Mouse (Mus musculus) liver, embryonic 14.5 days (tissue): Measurements from ENCODE around the gene Dusp6. TPM values are rescaled to one million over a fixed set of nuclear protein-coding genes. Genes with fewer than 3 reads are reported as not detected.

Experiments
- ATAC-seq: fragments of 200-750 bp; cut with Nextera tagmentation; 2 replicates; pipeline ENCODE4 v1.8.0; 2017; ENCODE audit warnings: moderate number of reproducible peaks, mild to moderate bottlenecking, moderate library complexity; ENCODE audit not compliant: insufficient read depth
- DNase-seq, 3 experiments: peaks; one replicate each; pipeline ENCODE4 v3.0.0-alpha.2; 2012 to 2013; ENCODE audit warnings: low read depth in 3 of 3, low spot score in 3 of 3
- H3K27ac ChIP-seq: fragments of 300-500 bp; sonication (generic); 2 replicates; pipeline ENCODE4 v1.5.1; 2014; ENCODE audit warnings: moderate library complexity, mild to moderate bottlenecking, control low read depth, inconsistent platforms
- H3K27me3 ChIP-seq: fragments of 300-500 bp; sonication (generic); 2 replicates; pipeline ENCODE4 v1.6.1; 2014; ENCODE audit warnings: mild to moderate bottlenecking, low read length, moderate library complexity; ENCODE audit not compliant: control insufficient read depth, insufficient read depth
- H3K36me3 ChIP-seq: fragments of 300-500 bp; sonication (generic); replicated peaks from 2 replicates; pipeline ENCODE4 v1.6.1; 2014; ENCODE audit warnings: low read depth; ENCODE audit not compliant: control insufficient read depth, insufficient read depth
- H3K4me1 ChIP-seq, 2 experiments: fragments of 200-500 bp in 1 of 2; fragments of 300-500 bp in 1 of 2; sonication (generic) in 1 of 2; replicated peaks; 2 replicates each; pipeline ENCODE4 v1.6.1; 2012 to 2014; ENCODE audit warnings: antibody characterized with exemption in 1 of 2, inconsistent platforms in 1 of 2, low read length in 1 of 2; ENCODE audit not compliant: control insufficient read depth in 2 of 2, insufficient read depth in 2 of 2
- H3K4me2 ChIP-seq: fragments of 300-500 bp; sonication (generic); 2 replicates; pipeline ENCODE4 v1.6.1; 2014; ENCODE audit warnings: low read depth, mild to moderate bottlenecking, control low read depth, moderate library complexity
- H3K4me3 ChIP-seq, 2 experiments: fragments of 200-500 bp in 1 of 2; fragments of 300-500 bp in 1 of 2; sonication (generic) in 1 of 2; 2 replicates each; pipeline ENCODE4 v1.5.1; 2012 to 2014; ENCODE audit warnings: low read depth in 2 of 2, low read length in 2 of 2, mild to moderate bottlenecking in 2 of 2, control low read depth in 1 of 2, inconsistent platforms in 1 of 2, moderate library complexity in 1 of 2; ENCODE audit not compliant: insufficient read depth in 1 of 2
- H3K9ac ChIP-seq: fragments of 300-500 bp; sonication (generic); replicated peaks from 2 replicates; pipeline ENCODE4 v1.6.1; 2014; ENCODE audit warnings: mild to moderate bottlenecking, control low read depth, moderate library complexity
- H3K9me3 ChIP-seq: fragments of 300-500 bp; sonication (generic); 2 replicates; pipeline ENCODE4 v1.6.1; 2016; ENCODE audit warnings: low read length, mixed read lengths; ENCODE audit not compliant: control insufficient read depth
- CTCF ChIP-seq: IDR thresholded peaks from 2 replicates; pipeline ENCODE4 v1.5.1; 2016; ENCODE audit warnings: antibody characterized with exemption, low read depth, control low read depth
- EP300 ChIP-seq: IDR thresholded peaks from 2 replicates; pipeline ENCODE4 v1.6.1; 2016; ENCODE audit warnings: antibody characterized with exemption, low read depth
- WGBS: fragments of 180-500 bp; shearing (Covaris S2); extraction: QIAGEN DNeasy Blood & Tissue Kit; methylation state at CpG from one replicate; pipeline ENCODE4 v1.1.7; 2014; ENCODE audit not compliant: insufficient replicate concordance; 5-methylcytosine and 5-hydroxymethylcytosine counted together
- polyA plus RNA-seq, 2 experiments: library from polyadenylated mRNA; depleted of rRNA in 1 of 2; stranded (reverse) in 1 of 2; unstranded in 1 of 2; fragments of >200 nt; fragmentation: Nextera tagmentation in 1 of 2; extraction: Ambion mirVana in 1 of 2; gene quantifications; 2 replicates each; pipeline versions ENCODE4 v1.2.1 to v1.2.3; 2012 to 2014

Gene Dusp6
- polyA plus RNA-seq, 2 experiments = 8.3 to 9.5 TPM

- no peak overlapping the region for H3K4me3 ChIP-seq
- peaks cover 0 to 18% of the 10 kb centered on the region in 2 experiments; a peak in 3 of 4 replicates for H3K4me1 ChIP-seq
- H3K9ac ChIP-seq = no peak overlapping the region
- TF ChIP-seq CTCF (no peak), EP300 (no peak)
- DNase-seq (peak in 2 of 3 experiments; percentile 23 to 42), ATAC-seq (peak; percentile 66)
- peaks cover 4% of the 10 kb centered on the region for H3K27me3 ChIP-seq
- H3K9me3 ChIP-seq = no peaks in the 10 kb centered on the region
- H3K27ac ChIP-seq = no peak overlapping the region
- H3K4me2 ChIP-seq = peak overlapping the region; percentile 8; the same call in 1 of the 2 replicates
- no peaks in the 10 kb centered on the region for H3K36me3 ChIP-seq
- WGBS = 48% methylated on average over 7 of the region's 7 CpGs
Measured at GRCm38 (mm10) chr10:99232518-99233227, 30.4 kb upstream of the Dusp6 start.

- H3K4me2 ChIP-seq = peak overlapping the region; percentile 28; the same call in 1 of the 2 replicates
- peaks cover 2% of the 10 kb centered on the region for H3K27me3 ChIP-seq
- ATAC-seq (0 out of 2 replicates have a peak, but pooled peaks have one; percentile 24), DNase-seq (no peak)
- no peak for TF ChIP-seq EP300
- no peak for TF ChIP-seq CTCF
- H3K4me1 ChIP-seq = peaks cover 0 to 8% of the 10 kb centered on the region in 2 experiments; a peak in 1 of 4 replicates
- no peaks in the 10 kb centered on the region for H3K9me3 ChIP-seq
- no peaks in the 10 kb centered on the region for H3K36me3 ChIP-seq
- H3K27ac ChIP-seq = no peak overlapping the region
- 65% methylated on average over 8 of the region's 8 CpGs for WGBS
- H3K9ac ChIP-seq = no peak overlapping the region
- no peak overlapping the region for H3K4me3 ChIP-seq
Measured at GRCm38 (mm10) chr10:99234336-99234735, 28.7 kb upstream of the Dusp6 start.

GRCm38 (mm10) chr10:99235081-99235480 is 27.9 kb upstream of the Dusp6 start:
- H3K4me3 ChIP-seq = no peak overlapping the region
- no peaks in the 10 kb centered on the region for H3K27me3 ChIP-seq
- no peak for ATAC-seq
- H3K27ac ChIP-seq = no peak overlapping the region
- no peak for DNase-seq
- no peak overlapping the region for H3K9ac ChIP-seq
- peaks cover 0 to 6% of the 10 kb centered on the region in 2 experiments; a peak in 1 of 4 replicates for H3K4me1 ChIP-seq
- TF ChIP-seq EP300 (no peak), CTCF (no peak)
- WGBS = 76% methylated on average over 9 of the region's 9 CpGs
- no peaks in the 10 kb centered on the region for H3K36me3 ChIP-seq
- H3K9me3 ChIP-seq = no peaks in the 10 kb centered on the region
- no peak overlapping the region for H3K4me2 ChIP-seq

GRCm38 (mm10) chr10:99237205-99237832 is 25.7 kb upstream of the Dusp6 start:
- H3K9me3 ChIP-seq = no peaks in the 10 kb centered on the region
- peaks cover 0 to 3% of the 10 kb centered on the region in 2 experiments; a peak in 1 of 4 replicates for H3K4me1 ChIP-seq
- ATAC-seq = no peak
- no peak overlapping the region for H3K4me3 ChIP-seq
- no peak overlapping the region for H3K27ac ChIP-seq
- TF ChIP-seq CTCF (no peak), EP300 (no peak)
- H3K4me2 ChIP-seq = no peak overlapping the region
- no peaks in the 10 kb centered on the region for H3K36me3 ChIP-seq
- WGBS = 59% methylated on average over 11 of the region's 11 CpGs
- H3K27me3 ChIP-seq = no peaks in the 10 kb centered on the region
- no peak overlapping the region for H3K9ac ChIP-seq
- no peak for DNase-seq

GRCm38 (mm10) chr10:99238537-99238936 is 24.5 kb upstream of the Dusp6 start:
- 82% methylated on average over 11 of the region's 11 CpGs for WGBS
- Histone ChIP-seq H3K27ac (no peak overlapping the region), H3K4me2 (no peak overlapping the region), H3K9me3 (no peaks in the 10 kb centered on the region), H3K9ac (no peak overlapping the region), H3K4me3 (no peak overlapping the region), H3K36me3 (no peaks in the 10 kb centered on the region), H3K27me3 (no peaks in the 10 kb centered on the region), H3K4me1 (no peaks in the 10 kb centered on the region; a peak in 1 of 4 replicates)
- TF ChIP-seq EP300 (no peak), CTCF (no peak)
- DNase-seq (no peak), ATAC-seq (no peak)
